Mouse (Mus musculus) layer of hippocampus, adult 2 months (tissue): ENCODE measurements around the gene Cep131. TPM values are rescaled to one million over a fixed set of nuclear protein-coding genes. Genes with fewer than 3 reads are reported as not detected.
A peak's percentile ranks its signal among the peaks of the same experiment; 100 is the strongest.

ENCODE experiments used
- DNase-seq, 2 experiments: peaks; one replicate each; pipeline ENCODE4 v3.0.0; 2022; ENCODE audit warnings: low spot score in 2 of 2
- H3K27ac ChIP-seq: fragments of 200-600 bp; 2 replicates; pipeline ENCODE4 v1.8.1; 2022
- H3K4me3 ChIP-seq: fragments of 200-600 bp; 2 replicates; pipeline ENCODE4 v1.8.1; 2022; ENCODE audit warnings: mild to moderate bottlenecking
- CTCF ChIP-seq: fragments of 200-600 bp; conservative IDR thresholded peaks from 2 replicates; pipeline ENCODE4 v1.8.1; 2022; ENCODE audit warnings: antibody characterized with exemption, mild to moderate bottlenecking, moderate library complexity
- total RNA-seq, 2 experiments: library from RNA; stranded (reverse); gene quantifications; 2 replicates each; pipeline ENCODE4 v1.2.3; 2021

The Cep131 gene
- total RNA-seq, 2 experiments from 2014 or later = 35.6 to 37.0 TPM

GRCm38 (mm10) chr11:120085891-120086627, 568 bp downstream of the Cep131 start:
- peak overlapping the region; percentile 94 for H3K4me3 ChIP-seq
- TF ChIP-seq CTCF = no peak
- no peak for DNase-seq
- peak overlapping the region; percentile 96 for H3K27ac ChIP-seq

- no peak for TF ChIP-seq CTCF
- Histone ChIP-seq H3K27ac (peak overlapping the region; percentile 39; the same call in 1 of the 2 replicates), H3K4me3 (no peak overlapping the region)
- peak in 1 of 2 experiments; percentile 39 for DNase-seq
These were observed 6.3 kb downstream of the Cep131 start for GRCm38 (mm10) chr11:120080282-120080681.

- H3K4me3 ChIP-seq = no peak overlapping the region
- no peak for DNase-seq
- H3K27ac ChIP-seq = no peak overlapping the region
- TF ChIP-seq CTCF = no peak
These were observed 10.4 kb downstream of the Cep131 start for GRCm38 (mm10) chr11:120076191-120076590.

GRCm38 (mm10) chr11:120072986-120073647, 13.5 kb downstream of the Cep131 start:
- Histone ChIP-seq H3K4me3 (no peak overlapping the region), H3K27ac (no peak overlapping the region)
- no peak for DNase-seq
- TF ChIP-seq CTCF = peak; percentile 35

- no peak overlapping the region for H3K27ac ChIP-seq
- TF ChIP-seq CTCF = no peak
- H3K4me3 ChIP-seq = no peak overlapping the region
- DNase-seq = no peak
These were observed 14.8 kb downstream of the Cep131 start for GRCm38 (mm10) chr11:120071731-120072320.

GRCm38 (mm10) chr11:120071065-120071464, 15.6 kb downstream of the Cep131 start:
- Histone ChIP-seq H3K4me3 (no peak overlapping the region), H3K27ac (no peak overlapping the region)
- DNase-seq = no peak
- TF ChIP-seq CTCF = no peak

GRCm38 (mm10) chr11:120070286-120070930, 16.2 kb downstream of the Cep131 start:
- TF ChIP-seq CTCF = no peak
- H3K27ac ChIP-seq = no peak overlapping the region
- H3K4me3 ChIP-seq = no peak overlapping the region
- DNase-seq = no peak

- Histone ChIP-seq H3K27ac (no peak overlapping the region), H3K4me3 (no peak overlapping the region)
- TF ChIP-seq CTCF = no peak
- no peak for DNase-seq
These were observed 17.4 kb downstream of the Cep131 start for GRCm38 (mm10) chr11:120069261-120069660.

- no peak for DNase-seq
- TF ChIP-seq CTCF = peak; percentile 45
- no peak overlapping the region for H3K27ac ChIP-seq
- H3K4me3 ChIP-seq = no peak overlapping the region
These were observed 18.8 kb downstream of the Cep131 start for GRCm38 (mm10) chr11:120067834-120068233.

GRCm38 (mm10) chr11:120065291-120065690, 21.3 kb downstream of the Cep131 start:
- DNase-seq = peak in 1 of 2 experiments; percentile 56
- no peak overlapping the region for H3K27ac ChIP-seq
- H3K4me3 ChIP-seq = no peak overlapping the region
- peak; percentile 95 for TF ChIP-seq CTCF

- no peak for TF ChIP-seq CTCF
- Histone ChIP-seq H3K27ac (no peak overlapping the region), H3K4me3 (no peak overlapping the region)
- no peak for DNase-seq
These were observed 22.0 kb downstream of the Cep131 start for GRCm38 (mm10) chr11:120064668-120065040.

- no peak for TF ChIP-seq CTCF
- Histone ChIP-seq H3K4me3 (no peak overlapping the region), H3K27ac (no peak overlapping the region)
- no peak for DNase-seq
These were observed 22.5 kb downstream of the Cep131 start for GRCm38 (mm10) chr11:120064006-120064667.
